Mouse (Mus musculus): ENCODE measurements around the gene Fam221a. TPM values are rescaled to one million over a fixed set of nuclear protein-coding genes. Genes with fewer than 3 reads are reported as not detected.
A peak's percentile ranks its signal among the peaks of the same experiment; 100 is the strongest.

Gene Fam221a
- total and polyA plus RNA-seq, 3 experiments: 0.08 TPM; not detected in 2

DNA sequence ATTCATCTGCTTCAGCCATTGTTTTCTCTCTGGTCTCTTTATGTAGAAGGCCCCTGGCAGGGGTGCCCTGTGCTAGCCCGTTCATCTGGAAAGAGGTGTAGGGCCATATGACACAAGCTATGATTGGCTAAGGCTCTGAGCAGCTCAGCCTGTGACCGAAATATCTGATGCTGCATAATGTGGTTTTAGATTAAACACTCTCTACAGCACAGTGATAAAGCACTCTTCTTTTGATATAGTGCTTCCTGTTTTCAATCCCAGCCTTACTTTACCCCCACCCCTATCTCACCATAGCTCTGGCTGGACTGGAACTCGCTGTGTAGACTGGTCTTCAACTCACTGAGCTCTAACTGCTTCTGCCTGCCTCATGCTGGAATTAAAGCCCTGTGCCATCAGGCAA is 46.2 kb upstream of the Fam221a start:
- Histone ChIP-seq H3K27me3 (ENCODE audit: control insufficient read depth in 1 of 2, insufficient read depth in 2 of 2, low read length in 2 of 2) (peaks cover 0 to 3% of the 10 kb centered on the region in 2 experiments; a peak in 1 of 4 replicates), H3K4me3 (ENCODE audit: control insufficient read depth in 1 of 2, insufficient read depth in 1 of 2, low read depth in 2 of 2, low read length in 2 of 2) (peak overlapping the region; percentile 28 to 41), H3K9me3 (replicated peaks; ENCODE audit: insufficient read depth, low read length) (no peaks in the 10 kb centered on the region), H3K4me1 (ENCODE audit: control insufficient read depth in 1 of 2, insufficient read depth in 2 of 2, low read length in 2 of 2) (peaks cover 6 to 15% of the 10 kb centered on the region in 2 experiments; a peak in 3 of 4 replicates), H3K27ac (ENCODE audit: control insufficient read depth, low read depth, low read length) (peak overlapping the region; percentile 15), H3K9ac (ENCODE audit: control insufficient read depth, low read depth, low read length, poor library complexity, severe bottlenecking) (peak overlapping the region; percentile 30), H3K79me2 (ENCODE audit: control insufficient read depth, insufficient read depth, low read length, poor library complexity) (peaks cover 3% of the 10 kb centered on the region), H3K36me3 (ENCODE audit: control insufficient read depth in 1 of 2, insufficient read depth in 2 of 2, low read length in 2 of 2) (peaks cover 0 to 24% of the 10 kb centered on the region in 2 experiments; a peak in 2 of 4 replicates)
- DNase-seq (ENCODE audit: low read depth, low spot score): peak; percentile 73
- no peak for TF ChIP-seq POLR2AphosphoS5 (IDR thresholded peaks at IDR 0.05; ENCODE audit: borderline replicate concordance, low read depth, low read length)
- TF ChIP-seq SIN3A (IDR thresholded peaks at IDR 0.05; ENCODE audit: low read length): peak; percentile 47
- TF ChIP-seq E2F4 (IDR thresholded peaks at IDR 0.05; ENCODE audit: borderline replicate concordance, low read depth, low read length): no peak
- no peak for TF ChIP-seq UBTF (IDR thresholded peaks at IDR 0.05; ENCODE audit: borderline replicate concordance, insufficient read depth, low read depth, low read length)
- TF ChIP-seq RAD21 (IDR thresholded peaks at IDR 0.05; ENCODE audit: low read depth, low read length): no peak
- peak; percentile 54; the same call in 1 of the 2 replicates for TF ChIP-seq BHLHE40 (IDR thresholded peaks at IDR 0.05; ENCODE audit: borderline replicate concordance, low read depth, low read length)
- TF ChIP-seq ZC3H11A (IDR thresholded peaks at IDR 0.05; ENCODE audit: low read depth, low read length): no peak
- peak; percentile 67 for TF ChIP-seq ZNF384 (IDR thresholded peaks at IDR 0.05; ENCODE audit: low read depth, low read length)
- no peak for TF ChIP-seq JUND (IDR thresholded peaks at IDR 0.05; ENCODE audit: low read depth, low read length)
- TF ChIP-seq EP300 (IDR thresholded peaks at IDR 0.05; ENCODE audit: low read depth in 1 of 2, low read length in 2 of 2): peak; percentile 77
- no peak for TF ChIP-seq NELFE (IDR thresholded peaks at IDR 0.05; ENCODE audit: low read depth, low read length)
- TF ChIP-seq CHD2 (IDR thresholded peaks at IDR 0.05; ENCODE audit: low read length): no peak
- TF ChIP-seq MAFK (IDR thresholded peaks at IDR 0.05; ENCODE audit: borderline replicate concordance, low read depth, low read length): 0 out of 2 replicates have a peak, but pooled peaks have one; percentile 11
- TF ChIP-seq MAZ (IDR thresholded peaks at IDR 0.05; ENCODE audit: low read depth, low read length): no peak
- TF ChIP-seq USF1 (IDR thresholded peaks at IDR 0.05; ENCODE audit: low read depth, low read length): 0 out of 2 replicates have a peak, but pooled peaks have one; percentile 32
- no peak for TF ChIP-seq CTCF (IDR thresholded peaks at IDR 0.05 in 2 of 3, conservative IDR thresholded peaks at IDR 0.05 in 1 of 3; ENCODE audit: control insufficient read depth in 1 of 3, insufficient read depth in 1 of 3, low read depth in 2 of 3, low read length in 3 of 3, poor library complexity in 1 of 3, severe bottlenecking in 1 of 3)
- TF ChIP-seq TCF12 (IDR thresholded peaks at IDR 0.05; ENCODE audit: low read depth, low read length): peak; percentile 53
- TF ChIP-seq GABPA (IDR thresholded peaks at IDR 0.05; ENCODE audit: low read depth, low read length): no peak
- TF ChIP-seq ZMIZ1 (IDR thresholded peaks at IDR 0.05; ENCODE audit: low read depth, low read length): no peak
- no peak for TF ChIP-seq TAL1 (IDR thresholded peaks at IDR 0.05; ENCODE audit: low read length)
- peak; percentile 94 for TF ChIP-seq GATA1 (IDR thresholded peaks at IDR 0.05; ENCODE audit: low read depth, low read length)
- TF ChIP-seq MAX (IDR thresholded peaks at IDR 0.05; ENCODE audit: low read length): no peak
- peak; percentile 78; the same call in 1 of the 2 replicates for TF ChIP-seq ETS1 (IDR thresholded peaks at IDR 0.05; ENCODE audit: low read depth, low read length)
- no peak for TF ChIP-seq POLR2AphosphoS2 (IDR thresholded peaks at IDR 0.05; ENCODE audit: low read length)
- TF ChIP-seq RCOR1 (IDR thresholded peaks at IDR 0.05; ENCODE audit: low read depth, low read length): peak; percentile 87
- no peak for TF ChIP-seq HCFC1 (IDR thresholded peaks at IDR 0.05; ENCODE audit: low read depth, low read length)
